Mouse (Mus musculus): ENCODE data around the gene Fbxo17. TPM values are rescaled to one million over a fixed set of nuclear protein-coding genes. Genes with fewer than 3 reads are reported as not detected.

The Fbxo17 gene
- total RNA-seq, 2 experiments from 2014 or later: 1.4 to 1.9 TPM

DNA sequence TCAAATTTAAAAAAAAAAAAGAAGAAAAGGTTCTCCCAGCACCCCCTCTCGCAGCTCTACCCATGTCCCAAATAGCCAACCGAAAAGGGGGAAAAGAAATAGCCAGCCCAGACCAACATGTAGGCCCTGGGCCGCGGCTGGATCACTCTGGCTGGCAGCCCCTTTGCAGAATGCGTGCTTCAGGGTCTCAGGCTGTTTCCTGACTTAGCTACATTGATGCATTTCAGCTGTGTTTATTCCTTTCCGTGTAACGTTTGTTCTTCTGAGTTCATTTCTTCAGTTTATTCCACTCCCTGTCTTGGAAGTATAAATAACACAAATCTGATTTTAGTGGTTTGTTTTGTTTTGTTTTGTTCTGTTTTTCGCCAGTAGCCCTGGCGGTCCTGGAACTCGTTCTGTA lies 1.1 kb downstream of the Fbxo17 start:
- DNase-seq: no peak
- intact Hi-C loops (cut with DNase I): no loop called here

DNA sequence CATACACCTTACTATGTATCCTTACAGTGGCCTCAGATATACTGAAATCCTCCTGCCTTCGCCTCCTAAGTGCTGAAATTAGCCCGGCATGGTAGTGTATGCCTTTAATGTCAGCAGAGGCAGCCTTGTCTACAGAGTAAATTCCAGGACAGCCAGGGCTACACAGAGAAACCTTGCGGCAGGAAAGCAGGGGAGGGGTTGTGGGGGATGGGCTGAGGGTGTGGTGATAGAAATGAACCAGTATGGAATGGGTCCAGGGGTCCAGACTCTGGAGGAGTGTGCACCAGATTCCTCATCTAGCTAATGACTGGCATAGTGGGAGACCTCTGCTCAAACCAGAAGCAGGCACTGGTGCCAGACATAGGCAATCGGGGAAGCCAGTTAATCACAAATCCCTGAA lies 2.6 kb downstream of the Fbxo17 start:
- no peak for DNase-seq
- intact Hi-C loops (cut with DNase I): no loop called here

DNA sequence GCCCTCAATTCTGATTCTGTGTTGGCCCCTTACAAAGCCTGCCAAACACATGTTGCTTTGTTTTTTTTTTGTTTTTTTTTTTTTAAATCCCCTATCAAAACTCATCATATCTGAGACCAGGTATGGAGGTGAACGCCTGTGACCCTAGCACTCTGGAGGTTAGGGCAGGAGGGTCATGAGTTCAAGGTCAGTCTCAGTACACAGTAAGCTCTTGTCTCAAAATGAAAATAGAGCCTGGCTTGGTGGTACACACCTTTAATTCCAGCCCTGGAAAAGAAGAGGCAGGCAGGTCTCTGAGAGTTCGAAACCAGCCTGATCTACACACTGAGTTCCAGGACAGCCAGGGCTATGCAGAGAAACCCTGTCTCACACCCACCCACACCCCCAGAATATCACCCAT lies 3.0 kb downstream of the Fbxo17 start:
- DNase-seq: no peak
- intact Hi-C loops (cut with DNase I): no loop called here

GRCm38 (mm10) chr7:28720753-28721537 lies 4.3 kb downstream of the Fbxo17 start:
- intact Hi-C loops (cut with DNase I): no loop called here
- DNase-seq: no peak

- intact Hi-C loops (cut with DNase I): no loop called here
- no peak for DNase-seq
Measured at GRCm38 (mm10) chr7:28722079-28722478, 5.5 kb downstream of the Fbxo17 start.

DNA sequence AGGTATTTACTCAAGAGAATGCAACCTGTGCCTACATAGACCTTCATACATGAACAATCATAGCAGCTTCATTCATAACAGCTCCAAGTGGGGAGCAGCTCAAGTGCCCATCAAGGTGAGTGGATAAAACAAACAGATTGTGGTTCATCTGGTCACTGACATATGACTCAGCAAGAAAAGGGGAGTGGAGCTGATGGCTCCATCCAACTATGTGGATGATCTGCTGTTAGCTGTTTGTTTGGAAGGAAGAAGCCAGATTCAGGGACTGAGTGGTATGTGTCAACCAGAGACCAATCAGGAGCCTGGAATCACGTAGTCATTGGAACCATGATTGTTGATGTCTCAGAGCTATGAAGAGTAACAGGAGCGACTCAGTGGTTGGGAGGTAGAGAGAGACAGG lies 8.0 kb downstream of the Fbxo17 start:
- no peak for DNase-seq
- intact Hi-C loops (cut with DNase I): loop anchor here (5.0 kb wide), 2 partner anchors 122 to 277 kb away; no protein-coding TSS in a partner anchor

DNA sequence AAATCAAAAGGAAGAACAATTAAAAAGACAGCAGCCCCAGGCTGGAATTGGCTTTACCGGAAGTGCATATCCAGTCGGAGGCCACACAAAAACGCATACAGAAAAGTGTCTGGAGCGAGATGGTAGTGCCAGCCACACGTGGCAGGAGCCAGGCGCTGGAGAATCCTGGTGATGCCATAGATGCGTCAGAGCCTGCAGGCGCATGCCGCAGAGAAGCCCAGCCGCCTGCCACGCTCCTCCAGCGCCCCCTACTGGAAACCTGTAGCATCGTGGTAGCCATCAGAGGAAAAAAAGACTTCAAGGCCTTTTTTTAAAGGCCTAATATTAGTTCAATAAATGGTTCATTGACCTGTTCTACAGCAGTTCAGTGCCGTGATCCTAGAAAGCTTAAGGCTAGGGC lies 10.0 kb downstream of the Fbxo17 start:
- peak; percentile 68 to 82 for DNase-seq
- intact Hi-C loops (cut with DNase I): loop anchor here (5.0 kb wide), 2 partner anchors 124 to 279 kb away; no protein-coding TSS in a partner anchor

DNA sequence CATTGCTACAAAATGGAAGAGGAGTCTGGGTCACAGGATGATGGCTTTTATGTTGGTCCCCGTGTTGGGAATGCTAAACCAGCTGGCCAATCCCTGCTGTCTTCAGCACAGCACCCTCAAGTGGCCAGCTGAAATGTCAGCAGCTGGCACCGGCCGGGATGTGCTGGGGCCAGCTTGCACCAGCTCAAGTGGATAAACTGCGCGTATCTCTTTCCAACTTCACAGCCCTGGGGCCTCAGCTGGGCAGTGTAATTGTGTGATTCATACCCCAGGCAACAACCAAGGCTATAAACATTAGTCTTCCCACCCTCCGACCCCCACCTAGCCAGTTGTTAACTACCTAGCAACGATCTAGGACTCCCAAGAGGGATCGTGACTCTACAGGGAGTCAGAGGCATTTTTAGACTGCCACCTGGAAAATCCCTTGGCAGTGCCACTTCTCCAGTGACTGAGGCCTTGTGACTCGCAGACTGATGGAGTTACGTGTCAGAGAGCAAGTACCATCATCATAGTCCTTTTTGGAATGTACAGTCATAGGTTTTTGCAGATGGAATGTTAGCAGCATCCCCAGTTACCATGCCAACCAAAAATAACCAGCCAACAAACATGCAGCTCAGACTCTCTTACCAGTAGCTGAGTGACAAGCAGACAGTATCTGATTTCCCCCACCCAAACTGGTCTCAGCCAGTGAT lies 11.2 kb downstream of the Fbxo17 start:
- intact Hi-C loops (cut with DNase I): loop anchor here (5.0 kb wide), 2 partner anchors 125 to 280 kb away; no protein-coding TSS in a partner anchor
- DNase-seq: peak; percentile 22 to 45

DNA sequence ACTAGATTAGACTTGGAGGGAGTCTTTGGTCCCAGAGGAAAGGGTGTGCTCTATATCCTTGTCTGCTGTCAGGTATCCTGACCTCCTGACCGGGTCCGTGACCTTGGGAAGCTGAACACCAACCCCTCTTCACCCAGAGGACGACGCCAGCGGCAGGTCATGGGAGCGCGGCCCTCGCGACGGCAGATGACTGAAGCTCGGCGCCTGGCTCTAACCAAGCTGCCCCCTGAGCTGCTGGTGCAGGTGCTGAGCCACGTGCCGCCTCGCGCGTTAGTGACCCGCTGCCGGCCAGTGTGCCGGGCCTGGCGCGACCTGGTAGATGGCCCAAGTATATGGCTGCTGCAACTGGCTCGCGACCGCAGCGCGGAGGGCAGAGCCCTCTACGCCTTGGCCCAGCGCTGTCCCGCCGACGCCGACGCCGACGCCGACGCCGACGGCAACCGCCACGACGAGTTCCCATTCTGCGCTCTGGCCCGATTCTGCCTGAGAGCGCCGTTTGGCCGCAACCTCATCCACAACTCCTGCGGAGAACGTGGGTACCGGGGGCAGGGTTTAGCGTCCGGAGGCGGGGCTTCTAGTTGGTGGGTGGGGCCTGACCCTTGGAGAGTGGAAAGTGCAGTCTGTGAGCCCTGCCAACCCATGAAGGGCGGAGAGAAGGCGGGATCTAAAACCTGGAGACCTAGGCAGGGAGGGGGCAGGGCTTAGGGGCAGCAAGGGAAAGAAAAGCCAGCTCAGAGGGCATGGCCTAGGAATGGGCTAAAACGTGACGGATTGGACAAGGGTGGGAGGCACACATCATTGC lies 15.9 kb downstream of the Fbxo17 start:
- intact Hi-C loops (cut with DNase I): no loop called here
- peak; percentile 69 to 71 for DNase-seq

DNA sequence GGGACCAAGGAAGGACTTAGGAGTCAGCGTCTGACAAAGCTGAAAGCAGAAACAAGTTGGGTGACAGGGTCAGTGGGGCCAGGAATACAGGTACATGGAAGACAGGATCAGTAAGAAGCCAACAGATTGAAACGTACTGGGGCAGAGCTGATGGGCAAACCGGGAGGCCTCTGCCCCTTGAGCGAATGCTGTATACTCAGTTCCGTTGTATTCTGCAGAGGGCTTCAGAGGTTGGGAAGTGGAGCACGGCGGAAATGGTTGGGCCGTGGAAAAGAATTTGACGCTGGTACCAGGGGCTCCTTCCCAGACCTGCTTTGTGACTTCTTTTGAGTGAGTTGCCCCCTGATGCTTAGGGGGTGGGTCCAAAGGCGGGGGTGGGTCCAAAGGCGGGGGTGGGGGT lies 16.6 kb downstream of the Fbxo17 start:
- intact Hi-C loops (cut with DNase I): no loop called here

DNA sequence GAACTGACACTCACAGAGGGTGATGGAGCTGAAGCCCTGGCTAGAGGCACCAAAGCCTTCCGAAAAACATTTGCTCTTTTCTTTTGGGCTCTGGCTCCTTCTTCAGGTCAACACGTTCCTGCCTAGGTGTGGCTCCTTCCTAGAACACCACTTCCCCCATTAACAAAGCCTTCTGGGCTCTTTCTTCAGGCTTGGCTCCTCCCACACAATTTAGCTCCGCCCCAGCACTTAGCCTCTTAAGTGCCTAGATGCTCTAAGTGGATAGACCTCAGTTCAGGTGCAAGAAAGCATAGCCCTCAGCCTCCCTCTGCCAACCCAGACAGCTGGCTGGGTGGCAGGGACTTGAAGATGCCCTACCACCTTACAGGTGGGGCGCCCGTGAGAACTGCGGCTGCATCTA lies 19.1 kb downstream of the Fbxo17 start:
- DNase-seq: no peak

More for the DNA sequence above, 16.6 kb downstream of the Fbxo17 start:
- DNase-seq: no peak

GRCm38 (mm10) chr7:28739829-28740228 lies 23.2 kb downstream of the Fbxo17 start:
- no peak for DNase-seq
- intact Hi-C loops (cut with DNase I): no loop called here

More for the DNA sequence above, 19.1 kb downstream of the Fbxo17 start:
- intact Hi-C loops (cut with DNase I): no loop called here

GRCm38 (mm10) chr7:28740949-28741348 lies 24.3 kb downstream of the Fbxo17 start:
- peak in 1 of 2 experiments; percentile 19 for DNase-seq
- intact Hi-C loops (cut with DNase I): no loop called here

- intact Hi-C loops (cut with DNase I): no loop called here
- no peak for DNase-seq
Measured at GRCm38 (mm10) chr7:28741368-28741708, 24.7 kb downstream of the Fbxo17 start.

DNA sequence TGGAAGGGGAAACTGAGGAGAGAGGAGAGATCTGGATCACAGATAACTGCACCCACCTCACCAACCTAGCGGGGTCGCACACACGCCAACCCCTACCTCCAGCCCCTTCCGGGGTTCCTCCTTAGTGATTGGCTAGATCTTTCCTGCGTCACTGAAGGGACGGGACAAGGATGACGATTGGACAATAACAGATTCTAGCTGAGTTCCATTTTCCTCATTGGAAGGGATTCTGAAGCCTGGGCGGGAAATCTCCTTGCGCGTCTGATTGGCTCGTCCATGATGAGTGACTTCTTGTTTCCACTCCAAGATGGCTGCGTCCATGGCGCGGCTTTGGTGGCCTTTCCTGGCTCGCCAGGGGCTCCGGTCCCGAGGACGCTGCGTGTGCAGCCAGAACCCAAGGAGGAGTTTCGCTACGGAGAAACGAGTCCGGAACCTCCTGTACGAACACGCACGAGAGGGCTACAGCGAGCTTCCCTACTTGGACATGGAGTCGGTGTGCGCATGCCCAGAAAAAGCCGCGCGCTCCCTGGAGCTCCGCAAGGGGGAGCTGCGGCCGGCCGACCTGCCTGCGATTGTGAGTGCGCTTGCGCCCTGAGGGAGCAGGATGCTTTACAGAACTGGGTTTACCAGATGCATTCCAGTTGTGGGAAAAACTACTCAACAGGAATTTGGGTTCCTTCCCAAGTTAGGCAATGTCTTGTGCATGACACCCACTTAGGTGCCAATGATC lies 25.3 kb downstream of the Fbxo17 start, which contains the start of the genes Mrps12 and Sars2:
Gene Mrps12 (minus strand): TSS at position 112 of the 730 bp plus-strand sequence.
Gene Sars2 (plus strand): TSS at position 284 of the 730 bp plus-strand sequence.
- intact Hi-C loops (cut with DNase I): no loop called here
- peak; percentile 97 for DNase-seq

DNA sequence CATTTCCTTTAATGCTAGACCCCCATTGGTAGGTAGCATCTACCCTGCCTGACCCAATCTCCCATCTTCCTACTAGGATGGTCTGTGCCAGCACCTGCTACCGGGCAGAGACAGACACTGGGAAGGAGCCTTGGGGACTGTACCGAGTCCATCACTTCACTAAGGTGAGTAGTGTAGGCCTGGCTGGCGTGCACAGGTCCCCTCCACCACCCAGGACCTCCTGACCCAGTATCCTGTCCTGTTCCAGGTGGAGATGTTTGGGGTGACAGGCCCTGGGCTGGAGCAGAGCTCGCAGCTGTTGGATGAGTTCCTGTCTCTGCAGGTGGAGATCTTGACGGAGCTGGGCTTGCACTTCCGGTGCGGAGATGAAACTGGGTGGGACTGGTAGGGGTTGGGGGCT lies 33.3 kb downstream of the Fbxo17 start:
- intact Hi-C loops (cut with DNase I): no loop called here
- DNase-seq: no peak

- DNase-seq: no peak
- intact Hi-C loops (cut with DNase I): no loop called here
Measured at GRCm38 (mm10) chr7:28756079-28756478, 39.5 kb downstream of the Fbxo17 start, which contains the start of gene Ccer2. Gene Ccer2 (plus strand): TSS chr7:28756174.

GRCm38 (mm10) chr7:28758623-28759022 lies 42.0 kb downstream of the Fbxo17 start:
- no peak for DNase-seq
- intact Hi-C loops (cut with DNase I): no loop called here

DNA sequence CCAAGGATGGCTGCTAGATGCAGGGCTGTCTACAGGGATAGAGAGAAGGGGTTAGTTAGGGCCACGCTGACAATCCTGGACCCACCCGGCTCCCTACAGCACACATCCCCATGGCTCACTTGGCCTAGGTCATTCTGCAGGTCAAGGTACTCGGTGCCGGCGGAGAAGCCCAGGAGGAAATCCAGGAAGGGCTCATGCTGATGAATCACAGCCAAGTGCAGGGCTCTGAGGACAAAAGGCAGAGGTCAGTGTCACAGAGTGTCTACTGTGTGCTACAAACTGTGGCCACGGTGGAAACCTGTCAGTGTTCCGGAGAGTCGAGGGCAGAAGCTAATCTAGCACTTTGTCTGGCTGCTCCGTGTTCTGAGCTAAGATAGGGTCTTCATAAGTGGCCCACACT lies 45.3 kb downstream of the Fbxo17 start:
- intact Hi-C loops (cut with DNase I): no loop called here
- DNase-seq: no peak

GRCm38 (mm10) chr7:28765211-28765610 lies 48.6 kb downstream of the Fbxo17 start:
- intact Hi-C loops (cut with DNase I): no loop called here
- no peak for DNase-seq

Data from heart, postnatal 10 days (tissue).